Mouse (Mus musculus) layer of hippocampus, adult 18-20 months (tissue): ENCODE measurements around the gene 1700067P10Rik. TPM values are rescaled to one million over a fixed set of nuclear protein-coding genes. Genes with fewer than 3 reads are reported as not detected.

Source experiments
- DNase-seq, 2 experiments: peaks; one replicate each; pipeline ENCODE4 v3.0.0; 2022; ENCODE audit warnings: low spot score in 2 of 2
- long read RNA-seq: library from polyadenylated mRNA; stranded (forward); transcript quantifications from one replicate; pipeline ENCODE4 v2.0.0, GENCODE M21; 2021
- total RNA-seq, 2 experiments: library from RNA; stranded (reverse); gene quantifications; 2 replicates each; pipeline ENCODE4 v1.2.3; 2021

The 1700067P10Rik gene
- total RNA-seq, result not detected
- long read RNA-seq, result 0 reads

- DNase-seq, result no peak
Observed at GRCm38 (mm10) chr17:48089019-48089418, at the start of gene 1700067P10Rik. TSS of gene 1700067P10Rik (plus strand) at chr17:48089319.

- DNase-seq, result peak; percentile 22 to 51
Observed at GRCm38 (mm10) chr17:48041351-48042287, 47.5 kb upstream of the 1700067P10Rik start.

GRCm38 (mm10) chr17:48043154-48043880 is 45.8 kb upstream of the 1700067P10Rik start:
- no peak for DNase-seq

GRCm38 (mm10) chr17:48045631-48046030 is 43.5 kb upstream of the 1700067P10Rik start:
- peak in 1 of 2 experiments; percentile 77 for DNase-seq

- DNase-seq, result no peak
Observed at GRCm38 (mm10) chr17:48051638-48052337, 37.3 kb upstream of the 1700067P10Rik start.

GRCm38 (mm10) chr17:48052338-48053067 is 36.6 kb upstream of the 1700067P10Rik start:
- no peak for DNase-seq

GRCm38 (mm10) chr17:48053646-48054045 is 35.5 kb upstream of the 1700067P10Rik start:
- DNase-seq, result no peak

GRCm38 (mm10) chr17:48055076-48055816 is 33.9 kb upstream of the 1700067P10Rik start:
- no peak for DNase-seq

- DNase-seq, result no peak
Observed at GRCm38 (mm10) chr17:48057382-48057781, 31.7 kb upstream of the 1700067P10Rik start.

GRCm38 (mm10) chr17:48064196-48064843 is 24.8 kb upstream of the 1700067P10Rik start:
- peak in 1 of 2 experiments; percentile 56 for DNase-seq

- no peak for DNase-seq
Observed at GRCm38 (mm10) chr17:48065081-48065501, 24.0 kb upstream of the 1700067P10Rik start.

- DNase-seq, result no peak
Observed at GRCm38 (mm10) chr17:48067083-48067614, 22.0 kb upstream of the 1700067P10Rik start.

- no peak for DNase-seq
Observed at GRCm38 (mm10) chr17:48067729-48068128, 21.4 kb upstream of the 1700067P10Rik start.

- DNase-seq, result no peak
Observed at GRCm38 (mm10) chr17:48080626-48081025, 8.5 kb upstream of the 1700067P10Rik start.

- no peak for DNase-seq
Observed at GRCm38 (mm10) chr17:48089446-48089845, 327 bp downstream of the 1700067P10Rik start.

GRCm38 (mm10) chr17:48090305-48090704 is 1.2 kb downstream of the 1700067P10Rik start:
- DNase-seq, result no peak

- no peak for DNase-seq
Observed at GRCm38 (mm10) chr17:48093286-48093817, 4.2 kb downstream of the 1700067P10Rik start.

GRCm38 (mm10) chr17:48094820-48095680 is 5.9 kb downstream of the 1700067P10Rik start:
- DNase-seq, result no peak
